Mouse (Mus musculus) embryonic facial prominence, embryonic 15.5 days (tissue): ENCODE data around the gene Zfp963. TPM values are rescaled to one million over a fixed set of nuclear protein-coding genes. Genes with fewer than 3 reads are reported as not detected.

ENCODE experiments used
- ATAC-seq: fragments of 200-750 bp; cut with Nextera tagmentation; 2 replicates; pipeline ENCODE4 v1.8.0; 2017; ENCODE audit warnings: low read depth, moderate TSS enrichment; ENCODE audit not compliant: insufficient number of reproducible peaks, low FRiP score, low TSS enrichment
- H3K27ac ChIP-seq: fragments of 300-500 bp; sonication (generic); replicated peaks from 2 replicates; pipeline ENCODE4 v1.5.1; 2015; ENCODE audit warnings: mild to moderate bottlenecking, inconsistent platforms
- H3K27me3 ChIP-seq: fragments of 300-500 bp; sonication (generic); 2 replicates; pipeline ENCODE4 v1.6.1; 2015; ENCODE audit warnings: inconsistent platforms
- H3K36me3 ChIP-seq: fragments of 300-500 bp; sonication (generic); 2 replicates; pipeline ENCODE4 v1.6.1; 2015; ENCODE audit warnings: mild to moderate bottlenecking, inconsistent platforms
- H3K4me1 ChIP-seq: fragments of 300-500 bp; sonication (generic); 2 replicates; pipeline ENCODE4 v1.6.1; 2015; ENCODE audit warnings: inconsistent platforms
- H3K4me2 ChIP-seq: fragments of 300-500 bp; sonication (generic); replicated peaks from 2 replicates; pipeline ENCODE4 v1.6.1; 2015; ENCODE audit warnings: mild to moderate bottlenecking, inconsistent platforms
- H3K4me3 ChIP-seq: fragments of 300-500 bp; sonication (generic); replicated peaks from 2 replicates; pipeline ENCODE4 v1.5.1; 2015; ENCODE audit warnings: mild to moderate bottlenecking, inconsistent platforms
- H3K9ac ChIP-seq: fragments of 300-500 bp; sonication (generic); 2 replicates; pipeline ENCODE4 v1.6.1; 2015; ENCODE audit warnings: inconsistent platforms
- H3K9me3 ChIP-seq: fragments of 300-500 bp; sonication (generic); replicated peaks from 2 replicates; pipeline ENCODE4 v1.6.1; 2016; ENCODE audit warnings: inconsistent platforms
- WGBS: fragments of 180-500 bp; shearing (Covaris S2); methylation state at CpG from one replicate; pipeline ENCODE4 v1.1.7; 2015; 5-methylcytosine and 5-hydroxymethylcytosine counted together
- polyA plus RNA-seq: library from polyadenylated mRNA; unstranded; fragments of >200 nt; fragmentation: Nextera tagmentation; extraction: Ambion mirVana; gene quantifications from 2 replicates; pipeline ENCODE4 v1.2.1, GENCODE M21; 2015

The Zfp963 gene
- polyA plus RNA-seq: 6.6 and 7.0 TPM in 2 replicates

DNA sequence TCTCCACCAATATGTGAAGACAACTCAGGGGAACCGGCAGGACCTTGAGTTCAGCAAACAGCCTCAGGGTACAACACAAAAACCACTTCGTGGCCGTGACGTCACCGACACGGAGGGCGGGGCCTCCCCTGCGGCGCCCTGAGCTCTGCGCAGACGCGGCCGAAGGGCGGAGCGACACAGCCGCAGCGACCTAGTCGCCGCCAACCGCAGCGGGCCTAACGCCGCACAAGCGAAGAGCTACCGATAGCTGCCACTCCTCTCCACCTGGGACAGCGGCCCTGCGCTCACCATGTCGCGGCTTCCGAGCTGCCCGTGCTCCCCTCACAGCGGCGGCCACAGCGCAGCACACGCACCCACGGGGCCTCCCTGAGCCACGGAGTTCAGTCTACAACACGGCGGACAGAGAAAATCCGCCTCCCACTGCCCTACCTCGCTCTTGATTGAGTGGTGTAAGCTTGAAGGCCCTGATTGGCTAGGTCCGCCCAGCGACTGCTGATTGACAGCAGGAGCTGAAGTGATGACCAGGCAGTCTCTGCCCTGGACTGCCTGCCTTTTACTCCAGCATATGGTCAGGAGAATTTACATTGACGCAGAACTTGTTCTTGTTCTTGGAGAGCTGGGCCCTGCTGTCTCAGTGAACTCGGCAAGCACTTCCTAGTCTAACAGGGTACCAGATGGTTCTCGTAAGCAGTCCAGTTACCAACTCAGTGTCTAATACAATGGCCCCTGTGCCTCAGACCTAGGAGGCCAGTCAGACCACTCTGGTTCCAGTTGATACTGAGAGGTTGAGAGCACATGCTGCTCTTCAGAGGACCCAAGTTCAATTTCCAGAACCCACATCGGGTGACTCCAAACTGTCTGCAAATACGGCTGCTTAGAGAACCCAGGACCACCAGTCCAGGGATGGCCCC, at the start of gene Zfp963:
Gene Zfp963 (minus strand): TSS at position 427 of the 911 bp plus-strand sequence.
- Histone ChIP-seq H3K9me3 (no peaks in the 10 kb centered on the region), H3K4me3 (peak within 1 kb of the TSS; percentile 73), H3K4me2 (peak within 1 kb of the TSS; percentile 49), H3K27ac (peak within 1 kb of the TSS; percentile 99), H3K9ac (peak within 1 kb of the TSS; percentile 93), H3K27me3 (no peaks in the 10 kb centered on the region), H3K4me1 (peaks cover 11% of the 10 kb centered on the region), H3K36me3 (0 out of 2 replicates have a peak, but pooled peaks cover 4% of the 10 kb centered on the region)
- 2% methylated on average over 48 of the region's 48 CpGs for WGBS
- ATAC-seq: peak; percentile 98

DNA sequence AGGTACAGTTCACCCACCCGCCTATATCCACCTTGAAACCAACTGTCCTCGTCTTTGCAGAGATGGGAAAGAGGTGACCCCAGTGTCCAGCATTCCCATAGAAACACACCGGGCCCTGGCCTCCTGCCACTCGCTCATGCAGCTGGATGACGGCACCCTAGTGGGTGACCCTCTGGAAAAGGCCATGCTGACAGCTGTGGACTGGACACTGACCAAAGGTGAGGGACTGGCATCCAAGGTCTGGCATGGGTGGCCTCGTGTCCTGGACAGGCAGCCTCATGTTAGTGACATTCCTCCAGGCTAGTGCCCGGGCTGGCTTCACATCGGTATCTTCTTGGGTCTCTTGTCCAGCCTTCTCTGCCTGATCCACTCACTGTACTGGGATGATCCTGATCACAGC, 49.5 kb upstream of the Zfp963 start:
- peaks cover 97% of the 10 kb centered on the region for H3K36me3 ChIP-seq

GRCm38 (mm10) chr8:69797661-69798060, 47.9 kb upstream of the Zfp963 start:
- H3K4me3 ChIP-seq: no peak overlapping the region
- H3K27ac ChIP-seq: no peak overlapping the region
- no peaks in the 10 kb centered on the region for H3K27me3 ChIP-seq
- H3K9me3 ChIP-seq: no peaks in the 10 kb centered on the region
- H3K36me3 ChIP-seq: peaks cover 87% of the 10 kb centered on the region
- no peak overlapping the region for H3K9ac ChIP-seq
- ATAC-seq: no peak
- H3K4me2 ChIP-seq: no peak overlapping the region
- 91% methylated on average over 10 of the region's 10 CpGs for WGBS
- peaks cover 8% of the 10 kb centered on the region for H3K4me1 ChIP-seq

More for the DNA sequence above, 49.5 kb upstream of the Zfp963 start:
- Histone ChIP-seq H3K9ac (no peak overlapping the region), H3K4me2 (no peak overlapping the region), H3K27ac (no peak overlapping the region), H3K27me3 (no peaks in the 10 kb centered on the region), H3K9me3 (no peaks in the 10 kb centered on the region), H3K4me3 (no peak overlapping the region), H3K4me1 (no peaks in the 10 kb centered on the region)
- WGBS: 92% methylated on average over 8 of the region's 8 CpGs
- no peak for ATAC-seq

- Histone ChIP-seq H3K4me2 (no peak overlapping the region), H3K36me3 (peaks cover 79% of the 10 kb centered on the region), H3K27me3 (no peaks in the 10 kb centered on the region), H3K27ac (no peak overlapping the region), H3K4me3 (no peak overlapping the region), H3K9ac (no peak overlapping the region), H3K9me3 (no peaks in the 10 kb centered on the region), H3K4me1 (peaks cover 16% of the 10 kb centered on the region)
- no peak for ATAC-seq
- 92% methylated on average over 16 of the region's 16 CpGs for WGBS
These were observed 47.1 kb upstream of the Zfp963 start for GRCm38 (mm10) chr8:69796721-69797345.

- peaks cover 23% of the 10 kb centered on the region for H3K4me1 ChIP-seq
- no peak overlapping the region for H3K27ac ChIP-seq
- H3K9me3 ChIP-seq: no peaks in the 10 kb centered on the region
- no peak overlapping the region for H3K4me3 ChIP-seq
- H3K4me2 ChIP-seq: no peak overlapping the region
- no peak for ATAC-seq
- H3K9ac ChIP-seq: no peak overlapping the region
- no peaks in the 10 kb centered on the region for H3K27me3 ChIP-seq
- 93% methylated on average over 6 of the region's 6 CpGs for WGBS
- peaks cover 62% of the 10 kb centered on the region for H3K36me3 ChIP-seq
These were observed 45.1 kb upstream of the Zfp963 start for GRCm38 (mm10) chr8:69794901-69795300.

DNA sequence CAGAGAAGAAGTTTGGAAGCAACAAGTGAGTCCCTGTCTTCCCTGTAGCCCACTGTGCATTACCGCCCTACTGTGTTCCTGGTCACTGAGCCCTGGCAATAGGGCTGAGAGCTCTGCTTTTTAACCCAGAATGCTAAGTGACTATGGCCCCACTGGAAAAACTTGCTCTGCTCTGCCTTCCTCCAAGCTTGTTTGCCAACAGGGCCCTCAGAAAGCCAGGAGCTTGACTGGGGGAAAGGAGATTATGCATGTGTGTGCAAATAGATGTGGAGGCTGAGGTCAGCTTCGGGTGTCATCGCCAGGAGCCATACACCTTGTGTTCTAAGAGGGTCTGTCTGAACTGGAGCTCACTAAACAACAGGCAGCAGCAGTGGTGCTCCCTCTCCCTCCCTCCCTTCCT, 44.3 kb upstream of the Zfp963 start:
- 86% methylated on average over 3 of the region's 3 CpGs for WGBS
- Histone ChIP-seq H3K4me3 (no peak overlapping the region), H3K4me2 (no peak overlapping the region), H3K27ac (no peak overlapping the region), H3K4me1 (peaks cover 25% of the 10 kb centered on the region), H3K36me3 (peaks cover 54% of the 10 kb centered on the region), H3K27me3 (no peaks in the 10 kb centered on the region), H3K9me3 (no peaks in the 10 kb centered on the region), H3K9ac (no peak overlapping the region)
- no peak for ATAC-seq

GRCm38 (mm10) chr8:69793666-69794065, 43.9 kb upstream of the Zfp963 start:
- H3K4me1 ChIP-seq: peaks cover 25% of the 10 kb centered on the region
- no peak overlapping the region for H3K4me3 ChIP-seq
- H3K9ac ChIP-seq: no peak overlapping the region
- ATAC-seq: no peak
- 87% methylated on average over 4 of the region's 4 CpGs for WGBS
- H3K4me2 ChIP-seq: no peak overlapping the region
- H3K27ac ChIP-seq: no peak overlapping the region
- H3K9me3 ChIP-seq: no peaks in the 10 kb centered on the region
- H3K36me3 ChIP-seq: peaks cover 50% of the 10 kb centered on the region
- no peaks in the 10 kb centered on the region for H3K27me3 ChIP-seq

DNA sequence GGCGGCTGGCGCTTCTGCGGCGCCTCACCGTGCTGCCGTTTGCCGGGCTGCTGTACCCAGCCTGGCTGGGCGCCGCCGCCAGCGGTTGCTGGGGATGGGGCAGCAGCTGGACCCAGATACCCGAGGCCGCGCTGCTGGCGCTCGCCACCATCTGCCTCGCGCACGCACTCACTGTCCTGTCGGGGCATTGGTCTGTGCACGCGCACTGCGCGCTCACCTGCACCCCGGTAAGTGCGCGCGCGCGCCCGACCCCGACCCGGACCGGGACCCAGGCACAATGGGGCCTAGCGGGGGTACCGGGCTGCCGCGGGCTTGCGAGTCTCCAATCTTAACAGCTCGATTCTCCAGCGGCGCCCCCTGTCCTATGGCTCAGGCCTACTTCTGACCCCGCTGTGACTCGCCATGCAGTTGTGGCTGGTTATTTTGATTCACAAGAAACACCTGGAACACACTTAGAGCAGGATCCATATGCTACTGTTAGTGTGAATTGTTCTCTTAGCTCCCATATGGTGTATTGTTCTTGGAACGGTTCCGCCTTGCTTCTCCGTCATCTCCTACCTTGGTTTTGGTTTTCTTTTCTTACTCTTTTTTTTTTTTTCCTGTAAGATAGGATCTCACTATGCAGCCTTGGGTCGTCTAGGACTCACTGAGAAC, 41.8 kb upstream of the Zfp963 start:
- under 1% methylated on average over 43 of the region's 48 CpGs for WGBS

DNA sequence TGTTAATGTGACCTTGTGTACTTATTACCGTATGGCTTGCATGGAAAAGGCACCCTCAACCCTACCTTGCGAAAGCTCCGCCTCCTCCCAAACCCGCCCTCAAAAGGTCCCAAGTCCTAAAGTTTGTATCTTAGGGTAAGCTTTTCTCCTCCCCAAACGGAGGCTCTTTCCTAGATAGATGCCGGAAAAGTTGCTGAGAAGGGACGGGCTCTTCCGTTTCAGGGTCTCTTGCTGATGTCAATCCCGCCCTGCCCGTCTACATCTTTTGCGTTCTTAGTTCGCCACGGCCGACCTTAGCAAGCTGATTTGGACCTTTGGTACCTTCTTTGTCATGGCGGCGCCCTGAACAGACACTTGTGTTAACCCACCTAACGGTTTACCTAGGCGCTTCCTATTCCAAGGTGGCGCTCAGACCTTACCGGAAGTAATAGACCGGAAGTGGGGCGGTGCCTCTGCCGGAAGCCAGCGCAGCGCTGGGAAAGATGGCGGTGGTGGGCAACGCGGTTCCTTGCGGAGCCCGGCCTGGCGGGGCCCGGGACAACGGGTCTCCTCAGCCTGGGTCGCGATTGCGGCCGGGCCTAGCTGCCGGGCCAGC, 41.1 kb upstream of the Zfp963 start, which contains the start of the genes Atp13a1 and Zfp866:
Gene Atp13a1 (plus strand): TSS at position 391 of the 595 bp plus-strand sequence.
Gene Zfp866 (minus strand): TSS at position 406 of the 595 bp plus-strand sequence.
- ATAC-seq: peak; percentile 90
- Histone ChIP-seq H3K4me2 (peak within 1 kb of the TSS; percentile 77), H3K27me3 (no peaks in the 10 kb centered on the region), H3K4me1 (peaks cover 25% of the 10 kb centered on the region), H3K9ac (peak within 1 kb of the TSS; percentile 81), H3K27ac (peak within 1 kb of the TSS; percentile 89), H3K36me3 (peaks cover 22% of the 10 kb centered on the region), H3K4me3 (peak within 1 kb of the TSS; percentile 100), H3K9me3 (no peaks in the 10 kb centered on the region)
- under 1% methylated on average over 38 of the region's 38 CpGs for WGBS

More for the DNA sequence above, 41.8 kb upstream of the Zfp963 start:
- H3K4me1 ChIP-seq: peaks cover 25% of the 10 kb centered on the region
- peak overlapping the region; percentile 77 for H3K4me2 ChIP-seq
- H3K27me3 ChIP-seq: no peaks in the 10 kb centered on the region
- H3K36me3 ChIP-seq: peaks cover 28% of the 10 kb centered on the region
- ATAC-seq: peak; percentile 68
- H3K9me3 ChIP-seq: no peaks in the 10 kb centered on the region
- peak overlapping the region; percentile 81 for H3K9ac ChIP-seq
- H3K27ac ChIP-seq: peak overlapping the region; percentile 89
- H3K4me3 ChIP-seq: peak overlapping the region; percentile 100

- ATAC-seq: no peak
- peak overlapping the region; percentile 89; the same call in 1 of the 2 replicates for H3K27ac ChIP-seq
- 28% methylated on average over 11 of the region's 11 CpGs for WGBS
These were observed 40.6 kb upstream of the Zfp963 start for GRCm38 (mm10) chr8:69790364-69790763.

More at GRCm38 (mm10) chr8:69790364-69790763, 40.6 kb upstream of the Zfp963 start:
- Histone ChIP-seq H3K9ac (peak overlapping the region; percentile 81; the same call in 1 of the 2 replicates), H3K9me3 (no peaks in the 10 kb centered on the region), H3K4me1 (peaks cover 25% of the 10 kb centered on the region), H3K36me3 (peaks cover 17% of the 10 kb centered on the region), H3K4me2 (peak overlapping the region; percentile 77), H3K27me3 (no peaks in the 10 kb centered on the region), H3K4me3 (peak overlapping the region; percentile 100)
